ENCODE assay signal across 18 mouse cellular contexts in the genomic region with DNA sequence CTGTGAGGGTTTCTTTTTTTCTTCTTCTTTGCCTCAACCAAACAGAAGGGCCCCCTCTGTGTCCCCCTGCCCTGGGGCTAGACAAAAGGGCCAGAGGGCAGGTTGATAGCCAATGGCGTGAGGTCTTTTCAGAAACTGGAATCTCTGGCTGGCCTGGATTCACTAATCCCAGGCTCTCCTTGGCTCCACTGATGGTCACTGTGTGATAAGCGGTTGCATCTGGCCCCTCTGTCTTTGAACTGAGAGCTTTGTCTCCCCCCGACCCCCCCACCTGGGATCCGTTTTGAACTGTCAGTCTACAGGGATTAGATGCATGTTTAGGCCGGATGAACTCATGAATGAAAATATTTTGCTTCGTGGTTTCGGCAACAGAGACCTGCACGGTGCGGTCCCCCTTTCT.
DNase-seq lines count a peak whose midpoint lies in the region; ATAC-seq and TF ChIP-seq lines count a peak whose summit lies in the region.
"Had no signal": no experiment of that assay in that cellular context is flagged by ENCODE, and none has a peak within 500 bp of the region (broad histone marks: within the 10 kb centered on the region; RNA-seq: fewer than 3 reads in every experiment).

No protein-coding gene starts in this region.

- no peak for DNase-seq in forebrain, embryonic 14.5 days (ENCODE audit: low spot score)
- no peak for DNase-seq in midbrain, embryonic 14.5 days
- DNase-seq in retina, postnatal 7 days (ENCODE audit: low read depth, low spot score): peak; percentile 46
- no peak for DNase-seq in thymus, postnatal 4 days
- DNase-seq: adrenal gland, postnatal 25 days; cerebellum, adult 18-20 months; cerebellum, adult 9-11 months; cerebellum, postnatal 36 days; gastrocnemius, postnatal 36 days; heart, adult 18-20 months; heart, postnatal 14 days had no signal

- 29% methylated on average over 9 of the region's 9 CpGs for WGBS in forebrain, embryonic 12.5 days
- 25% methylated on average over 9 of the region's 9 CpGs for WGBS in forebrain, embryonic 14.5 days
- 15% methylated on average over 9 of the region's 9 CpGs for WGBS in midbrain, embryonic 12.5 days
- 16% methylated on average over 9 of the region's 9 CpGs for WGBS in midbrain, embryonic 14.5 days
- WGBS in embryonic facial prominence, embryonic 13.5 days: 34% methylated on average over 9 of the region's 9 CpGs
- 82% methylated on average over 9 of the region's 9 CpGs for WGBS in intestine, postnatal 0 days

- H3K4me2 ChIP-seq in forebrain, embryonic 12.5 days: no peak overlapping the region
- no peak overlapping the region for H3K4me2 ChIP-seq in forebrain, embryonic 14.5 days (ENCODE audit: low read length)
- no peak overlapping the region for H3K4me2 ChIP-seq in midbrain, embryonic 12.5 days (replicated peaks)
- H3K4me2 ChIP-seq in midbrain, embryonic 14.5 days (ENCODE audit: low read length): no peak overlapping the region
- H3K4me2 ChIP-seq in embryonic facial prominence, embryonic 13.5 days: no peak overlapping the region
- H3K4me2 ChIP-seq in intestine, postnatal 0 days (replicated peaks; ENCODE audit: low read depth): no peak overlapping the region
- H3K4me2 ChIP-seq: heart, embryonic 15.5 days; hindbrain, embryonic 15.5 days had no signal

- H3K9me3 ChIP-seq in forebrain, embryonic 12.5 days: no peaks in the 10 kb centered on the region
- no peaks in the 10 kb centered on the region for H3K9me3 ChIP-seq in forebrain, embryonic 14.5 days (replicated peaks; ENCODE audit: control insufficient read depth, low read length)
- H3K9me3 ChIP-seq in midbrain, embryonic 12.5 days: no peaks in the 10 kb centered on the region
- H3K9me3 ChIP-seq in midbrain, embryonic 14.5 days (ENCODE audit: control insufficient read depth, low read length): no peaks in the 10 kb centered on the region
- H3K9me3 ChIP-seq in embryonic facial prominence, embryonic 13.5 days: no peaks in the 10 kb centered on the region
- no peaks in the 10 kb centered on the region for H3K9me3 ChIP-seq in intestine, postnatal 0 days (ENCODE audit: control insufficient read depth)
- H3K9me3 ChIP-seq: heart, embryonic 10.5 days; heart, embryonic 15.5 days; hindbrain, embryonic 15.5 days had no signal

- no peak overlapping the region for H3K4me3 ChIP-seq in forebrain, embryonic 12.5 days (replicated peaks)
- H3K4me3 ChIP-seq in forebrain, embryonic 14.5 days (ENCODE audit: low read depth, low read length): no peak overlapping the region
- H3K4me3 ChIP-seq in midbrain, embryonic 12.5 days: no peak overlapping the region
- H3K4me3 ChIP-seq in midbrain, embryonic 14.5 days (replicated peaks; ENCODE audit: low read depth, low read length): no peak overlapping the region
- H3K4me3 ChIP-seq in embryonic facial prominence, embryonic 13.5 days: no peak overlapping the region
- no peak overlapping the region for H3K4me3 ChIP-seq in intestine, postnatal 0 days (ENCODE audit: low read depth, low read length)
- H3K4me3 ChIP-seq: heart, embryonic 10.5 days; heart, embryonic 15.5 days; hindbrain, embryonic 15.5 days had no signal

- H3K27me3 ChIP-seq in forebrain, embryonic 12.5 days: 0 out of 2 replicates have a peak, but pooled peaks cover 9% of the 10 kb centered on the region
- no peaks in the 10 kb centered on the region for H3K27me3 ChIP-seq in forebrain, embryonic 14.5 days (replicated peaks; ENCODE audit: control insufficient read depth, insufficient read depth, low read length)
- peaks cover 33% of the 10 kb centered on the region for H3K27me3 ChIP-seq in midbrain, embryonic 12.5 days
- no peaks in the 10 kb centered on the region; the same call in 1 of the 2 replicates for H3K27me3 ChIP-seq in midbrain, embryonic 14.5 days (ENCODE audit: control insufficient read depth, insufficient read depth, low read length)
- peaks cover 3% of the 10 kb centered on the region; the same call in 1 of the 2 replicates for H3K27me3 ChIP-seq in embryonic facial prominence, embryonic 13.5 days
- H3K27me3 ChIP-seq in intestine, postnatal 0 days (replicated peaks; ENCODE audit: control insufficient read depth, insufficient read depth, low read length): no peaks in the 10 kb centered on the region
- H3K27me3 ChIP-seq: hindbrain, embryonic 15.5 days had no signal

- peak overlapping the region; percentile 29; the same call in 1 of the 2 replicates for H3K9ac ChIP-seq in forebrain, embryonic 12.5 days
- H3K9ac ChIP-seq in forebrain, embryonic 14.5 days (ENCODE audit: low read length): no peak overlapping the region
- no peak overlapping the region; the same call in 1 of the 2 replicates for H3K9ac ChIP-seq in midbrain, embryonic 12.5 days (replicated peaks)
- H3K9ac ChIP-seq in midbrain, embryonic 14.5 days (replicated peaks; ENCODE audit: low read length): no peak overlapping the region
- no peak overlapping the region for H3K9ac ChIP-seq in embryonic facial prominence, embryonic 13.5 days
- no peak overlapping the region for H3K9ac ChIP-seq in intestine, postnatal 0 days (ENCODE audit: low read depth, low read length)
- H3K9ac ChIP-seq: heart, embryonic 15.5 days; hindbrain, embryonic 15.5 days had no signal

- TF ChIP-seq CTCF in intestine, postnatal 0 days (IDR thresholded peaks at IDR 0.05; ENCODE audit: low read depth): no peak

- H3K27ac ChIP-seq in forebrain, embryonic 12.5 days: no peak overlapping the region
- no peak overlapping the region for H3K27ac ChIP-seq in forebrain, embryonic 14.5 days (ENCODE audit: low read depth, low read length)
- H3K27ac ChIP-seq in midbrain, embryonic 12.5 days (replicated peaks): peak overlapping the region; percentile 26; the same call in 1 of the 2 replicates
- no peak overlapping the region for H3K27ac ChIP-seq in midbrain, embryonic 14.5 days (replicated peaks; ENCODE audit: low read depth, low read length)
- no peak overlapping the region for H3K27ac ChIP-seq in embryonic facial prominence, embryonic 13.5 days
- no peak overlapping the region for H3K27ac ChIP-seq in intestine, postnatal 0 days (ENCODE audit: low read depth, low read length)
- H3K27ac ChIP-seq: heart, embryonic 10.5 days; heart, embryonic 15.5 days; hindbrain, embryonic 15.5 days had no signal

- ATAC-seq in forebrain, embryonic 12.5 days (ENCODE audit: low FRiP score): no peak
- ATAC-seq in forebrain, embryonic 14.5 days: no peak
- peak; percentile 23; the same call in 1 of the 2 replicates for ATAC-seq in midbrain, embryonic 12.5 days (ENCODE audit: low FRiP score, low read depth)
- ATAC-seq in midbrain, embryonic 14.5 days (ENCODE audit: low FRiP score, low TSS enrichment): no peak
- peak; percentile 12; the same call in 1 of the 2 replicates for ATAC-seq in embryonic facial prominence, embryonic 13.5 days (ENCODE audit: insufficient number of reproducible peaks, insufficient read depth, low FRiP score, low TSS enrichment, low read depth)
- ATAC-seq in intestine, postnatal 0 days: no peak

- H3K4me1 ChIP-seq in forebrain, embryonic 12.5 days: peaks cover 10% of the 10 kb centered on the region
- no peaks in the 10 kb centered on the region for H3K4me1 ChIP-seq in forebrain, embryonic 14.5 days (ENCODE audit: control insufficient read depth, insufficient read depth, low read length)
- peaks cover 8% of the 10 kb centered on the region for H3K4me1 ChIP-seq in midbrain, embryonic 12.5 days
- H3K4me1 ChIP-seq in midbrain, embryonic 14.5 days (ENCODE audit: control insufficient read depth, insufficient read depth, low read length): 0 out of 2 replicates have a peak, but pooled peaks cover 8% of the 10 kb centered on the region
- peaks cover 13% of the 10 kb centered on the region; the same call in 1 of the 2 replicates for H3K4me1 ChIP-seq in embryonic facial prominence, embryonic 13.5 days
- no peaks in the 10 kb centered on the region for H3K4me1 ChIP-seq in intestine, postnatal 0 days (replicated peaks; ENCODE audit: control insufficient read depth, insufficient read depth, low read length)
- H3K4me1 ChIP-seq: heart, embryonic 15.5 days; hindbrain, embryonic 15.5 days had no signal

- no peaks in the 10 kb centered on the region for H3K36me3 ChIP-seq in forebrain, embryonic 12.5 days (replicated peaks)
- no peaks in the 10 kb centered on the region for H3K36me3 ChIP-seq in forebrain, embryonic 14.5 days (ENCODE audit: control insufficient read depth, insufficient read depth, low read length)
- no peaks in the 10 kb centered on the region for H3K36me3 ChIP-seq in midbrain, embryonic 12.5 days
- no peaks in the 10 kb centered on the region for H3K36me3 ChIP-seq in midbrain, embryonic 14.5 days (ENCODE audit: control insufficient read depth, insufficient read depth, low read length)
- no peaks in the 10 kb centered on the region for H3K36me3 ChIP-seq in embryonic facial prominence, embryonic 13.5 days
- no peaks in the 10 kb centered on the region for H3K36me3 ChIP-seq in intestine, postnatal 0 days (ENCODE audit: control insufficient read depth, insufficient read depth)
- H3K36me3 ChIP-seq: heart, embryonic 10.5 days; heart, embryonic 15.5 days; hindbrain, embryonic 15.5 days had no signal

Comparison
In these comparisons a context has a peak if more than half of its experiments do, and no peak if none do; other contexts are left out.
1. ATAC-seq: peak in midbrain, embryonic 12.5 days (single experiment) and embryonic facial prominence, embryonic 13.5 days (single experiment); none in forebrain, embryonic 12.5 days (single experiment), forebrain, embryonic 14.5 days (single experiment), midbrain, embryonic 14.5 days (single experiment) and intestine, postnatal 0 days (single experiment).